Mouse (Mus musculus): ENCODE measurements around the gene Alg3.

- no peak for TF ChIP-seq CTCF (IDR thresholded peaks at IDR 0.05; ENCODE audit: insufficient read depth, low read depth, low read length)
- TF ChIP-seq POLR2A (IDR thresholded peaks at IDR 0.05; ENCODE audit: insufficient read depth, low read depth, low read length): no peak
Observed at GRCm38 (mm10) chr16:20637410-20637809, 25.9 kb upstream of the Alg3 start.

Measured in olfactory bulb, adult 2 months (tissue).